Mouse (Mus musculus) ES-E14 (cell line): ENCODE data around the gene 1700020D05Rik. TPM values are rescaled to one million over a fixed set of nuclear protein-coding genes. Genes with fewer than 3 reads are reported as not detected.
A peak's percentile ranks its signal among the peaks of the same experiment; 100 is the strongest.
"Not testable (repeated sequence)": the region's sequence is repeated elsewhere in the genome, so short reads cannot be mapped to it uniquely, and the experiment has no call there.

Experiments used
- DNase-seq: peaks from one replicate; pipeline ENCODE4 v3.0.0-alpha.2; 2013; ENCODE audit warnings: low read depth, low spot score
- H3K27ac ChIP-seq: 2 replicates; pipeline ENCODE4 v1.5.1; 2012; ENCODE audit warnings: low read depth, mild to moderate bottlenecking, low read length, moderate library complexity, mixed read lengths; ENCODE audit not compliant: poor library complexity, insufficient read depth, severe bottlenecking
- H3K36me3 ChIP-seq: 2 replicates; pipeline ENCODE4 v1.6.1; 2012; ENCODE audit warnings: mild to moderate bottlenecking, low read length, moderate library complexity, mixed read lengths; ENCODE audit not compliant: control insufficient read depth, poor library complexity, insufficient read depth, severe bottlenecking
- H3K4me1 ChIP-seq, 2 experiments: fragments of 150-350 bp in 1 of 2; sonication (generic) in 1 of 2; 2 replicates each; pipeline ENCODE4 v1.6.1; 2012; ENCODE audit warnings: low read length in 2 of 2, mild to moderate bottlenecking in 1 of 2, mixed read lengths in 1 of 2; ENCODE audit not compliant: control insufficient read depth in 2 of 2, insufficient read depth in 2 of 2, poor library complexity in 1 of 2
- H3K4me3 ChIP-seq, 2 experiments: fragments of 150-350 bp in 1 of 2; sonication (generic) in 1 of 2; 2 replicates each; pipeline ENCODE4 v1.5.1; 2012; ENCODE audit warnings: low read length in 2 of 2, low read depth in 1 of 2, mild to moderate bottlenecking in 1 of 2, mixed read lengths in 1 of 2; ENCODE audit not compliant: insufficient read depth in 1 of 2, poor library complexity in 1 of 2, severe bottlenecking in 1 of 2
- H3K9ac ChIP-seq: 2 replicates; pipeline ENCODE4 v1.6.1; 2012; ENCODE audit warnings: low read depth, mild to moderate bottlenecking, low read length, mixed read lengths; ENCODE audit not compliant: poor library complexity, insufficient read depth, severe bottlenecking
- H3K9me3 ChIP-seq: fragments of 150-350 bp; sonication (generic); 2 replicates; pipeline ENCODE4 v1.6.1; 2012; ENCODE audit warnings: low read depth, mild to moderate bottlenecking, low read length; ENCODE audit not compliant: control insufficient read depth, insufficient read depth
- CHD2 ChIP-seq: IDR thresholded peaks from 2 replicates; pipeline ENCODE4 v1.6.1; 2014; ENCODE audit warnings: mild to moderate bottlenecking, low read depth, low read length, inconsistent platforms
- HCFC1 ChIP-seq: IDR thresholded peaks from 2 replicates; pipeline ENCODE4 v1.6.1; 2012; ENCODE audit warnings: low read length, inconsistent platforms, borderline replicate concordance; ENCODE audit not compliant: insufficient read depth
- MAFK ChIP-seq: IDR thresholded peaks from 2 replicates; pipeline ENCODE4 v1.6.1; 2014; ENCODE audit warnings: mild to moderate bottlenecking, low read depth, low read length, inconsistent platforms; ENCODE audit not compliant: insufficient read depth
- ZC3H11A ChIP-seq: IDR thresholded peaks from 2 replicates; pipeline ENCODE4 v1.6.1; 2012; ENCODE audit warnings: low read depth, mild to moderate bottlenecking, inconsistent platforms, low read length, borderline replicate concordance
- ZNF384 ChIP-seq: IDR thresholded peaks from 2 replicates; pipeline ENCODE4 v1.6.1; 2012; ENCODE audit warnings: low read depth, low read length, inconsistent platforms
- in situ Hi-C, 2 experiments: fragments of 600-800 bp; cut with MboI; formaldehyde crosslinking; loops; one replicate each; pipeline ENCODE4 v1.15.1; 2025; ENCODE audit warnings: low sequenced_read_pairs in 2 of 2, inconsistent platforms in 1 of 2; ENCODE audit not compliant: unreplicated experiment in 2 of 2
- total RNA-seq: library from RNA; depleted of rRNA; stranded (reverse); fragments of 300-350 nt; gene quantifications from 2 replicates; pipeline ENCODE4 v1.2.3, GENCODE M21; 2012

1700020D05Rik gene
- total RNA-seq, 1 experiment = 1.7 TPM

- no peak for TF ChIP-seq ZNF384
- no peak for TF ChIP-seq MAFK
- TF ChIP-seq ZC3H11A = no peak
- TF ChIP-seq HCFC1 = no peak
- no peak for TF ChIP-seq CHD2
- H3K9ac ChIP-seq = no peak overlapping the region
- H3K27ac ChIP-seq = no peak overlapping the region
- DNase-seq = no peak
- in situ Hi-C loops = no loop called here
- no peak overlapping the region for H3K4me3 ChIP-seq
- no peaks in the 10 kb centered on the region for H3K9me3 ChIP-seq
- peaks cover 2 to 21% of the 10 kb centered on the region in 2 experiments; a peak in 3 of 4 replicates for H3K4me1 ChIP-seq
- peaks cover 37% of the 10 kb centered on the region for H3K36me3 ChIP-seq
Observed at GRCm38 (mm10) chr19:5496052-5496370, 7.6 kb downstream of the 1700020D05Rik start.

- no peak overlapping the region for H3K9ac ChIP-seq
- no peak overlapping the region for H3K4me3 ChIP-seq
- H3K4me1 ChIP-seq = peaks cover 2 to 21% of the 10 kb centered on the region in 2 experiments; a peak in 3 of 4 replicates
- no peak for DNase-seq
- no peaks in the 10 kb centered on the region for H3K9me3 ChIP-seq
- H3K36me3 ChIP-seq = peaks cover 37% of the 10 kb centered on the region
- no peak for TF ChIP-seq ZC3H11A
- TF ChIP-seq ZNF384 = no peak
- in situ Hi-C loops = no loop called here
- no peak overlapping the region for H3K27ac ChIP-seq
Observed at GRCm38 (mm10) chr19:5495353-5496051, 8.1 kb downstream of the 1700020D05Rik start.

GRCm38 (mm10) chr19:5494314-5494713 is 9.3 kb downstream of the 1700020D05Rik start:
- in situ Hi-C loops = no loop called here
- no peak for TF ChIP-seq MAFK
- peak; percentile 55; the same call in 1 of the 2 replicates for TF ChIP-seq ZNF384
- no peak overlapping the region for H3K9ac ChIP-seq
- peaks cover 37% of the 10 kb centered on the region for H3K36me3 ChIP-seq
- no peak overlapping the region for H3K4me3 ChIP-seq
- H3K9me3 ChIP-seq = no peaks in the 10 kb centered on the region
- H3K4me1 ChIP-seq = peaks cover 2 to 21% of the 10 kb centered on the region in 2 experiments; a peak in 3 of 4 replicates
- no peak for DNase-seq
- H3K27ac ChIP-seq = no peak overlapping the region

- H3K4me3 ChIP-seq, H3K27ac ChIP-seq, H3K9ac ChIP-seq, in situ Hi-C loops, DNase-seq, H3K9me3 ChIP-seq: not testable (repeated sequence)
- H3K4me1 ChIP-seq = peaks cover 2 to 23% of the 10 kb centered on the region in 2 experiments; a peak in 3 of 4 replicates
- H3K36me3 ChIP-seq = peaks cover 37% of the 10 kb centered on the region
Observed at GRCm38 (mm10) chr19:5493301-5493721, 10.3 kb downstream of the 1700020D05Rik start.

- H3K36me3 ChIP-seq = peaks cover 37% of the 10 kb centered on the region
- H3K4me1 ChIP-seq = peaks cover 2 to 21% of the 10 kb centered on the region in 2 experiments; a peak in 3 of 4 replicates
- no peaks in the 10 kb centered on the region for H3K9me3 ChIP-seq
- H3K27ac ChIP-seq = no peak overlapping the region
- in situ Hi-C loops = no loop called here
- no peak overlapping the region for H3K4me3 ChIP-seq
- no peak for TF ChIP-seq CHD2
- TF ChIP-seq ZC3H11A = no peak
- TF ChIP-seq HCFC1 = no peak
- no peak for TF ChIP-seq MAFK
- no peak for TF ChIP-seq ZNF384
- DNase-seq = no peak
- H3K9ac ChIP-seq = no peak overlapping the region
Observed at GRCm38 (mm10) chr19:5492641-5493040, 10.9 kb downstream of the 1700020D05Rik start.
